Comparison of ENCODE assay signal across 20 mouse cellular contexts in genomic region chr8:46024392-46024791, GRCm38 (mm10). TPM values are rescaled to one million over a fixed set of nuclear protein-coding genes. Genes with fewer than 3 reads are reported as not detected.
DNase-seq lines count a peak whose midpoint lies in the region; ATAC-seq and TF ChIP-seq lines count a peak whose summit lies in the region.
"Had no signal": no experiment of that assay in that cellular context is flagged by ENCODE, and none has a peak within 500 bp of the region (broad histone marks: within the 10 kb centered on the region; RNA-seq: fewer than 3 reads in every experiment).

No protein-coding gene starts in this region.

- H3K9ac ChIP-seq in heart, postnatal 0 days (replicated peaks; ENCODE audit: low read depth, low read length) = no peak overlapping the region
- H3K9ac ChIP-seq in stomach, postnatal 0 days (ENCODE audit: low read length) = no peak overlapping the region
- H3K9ac ChIP-seq: forebrain, embryonic 13.5 days; heart, embryonic 13.5 days; liver, embryonic 13.5 days; midbrain, embryonic 12.5 days had no signal

- no peak for TF ChIP-seq CTCF in heart, postnatal 0 days (IDR thresholded peaks at IDR 0.05; ENCODE audit: low read depth)
- no peak for TF ChIP-seq CTCF in lung, adult 2 months (IDR thresholded peaks at IDR 0.05; ENCODE audit: insufficient read depth, low read length)
- no peak for TF ChIP-seq CTCF in stomach, postnatal 0 days (IDR thresholded peaks at IDR 0.05; ENCODE audit: low read depth)

- H3K4me2 ChIP-seq in heart, postnatal 0 days (ENCODE audit: low read depth, low read length) = no peak overlapping the region
- no peak overlapping the region for H3K4me2 ChIP-seq in stomach, postnatal 0 days (replicated peaks; ENCODE audit: low read depth)
- H3K4me2 ChIP-seq: forebrain, embryonic 13.5 days; heart, embryonic 13.5 days; liver, embryonic 13.5 days; midbrain, embryonic 12.5 days had no signal

- TF ChIP-seq EP300 in heart, postnatal 0 days (IDR thresholded peaks at IDR 0.05; ENCODE audit: low read depth) = no peak
- TF ChIP-seq EP300 in stomach, postnatal 0 days (optimal IDR thresholded peaks at IDR 0.05) = no peak

- H3K4me1 ChIP-seq in heart, postnatal 0 days (ENCODE audit: control insufficient read depth, insufficient read depth) = no peaks in the 10 kb centered on the region; the same call in 1 of the 2 replicates
- H3K4me1 ChIP-seq in lung, adult 2 months (ENCODE audit: control insufficient read depth, insufficient read depth, low read length) = no peaks in the 10 kb centered on the region; the same call in 1 of the 2 replicates
- no peaks in the 10 kb centered on the region for H3K4me1 ChIP-seq in stomach, postnatal 0 days (replicated peaks; ENCODE audit: control insufficient read depth, insufficient read depth)
- H3K4me1 ChIP-seq: forebrain, embryonic 13.5 days; hindbrain, embryonic 10.5 days; liver, embryonic 13.5 days; midbrain, embryonic 12.5 days had no signal

- 51% methylated on average over 4 of the region's 4 CpGs for WGBS in heart, postnatal 0 days
- WGBS in lung, adult 2 months = 44% methylated on average over 4 of the region's 4 CpGs
- 35% methylated on average over 4 of the region's 4 CpGs for WGBS in stomach, postnatal 0 days

- no peak overlapping the region for H3K27ac ChIP-seq in heart, postnatal 0 days (ENCODE audit: low read depth)
- no peak overlapping the region for H3K27ac ChIP-seq in stomach, postnatal 0 days (replicated peaks)
- H3K27ac ChIP-seq: forebrain, embryonic 13.5 days; heart, embryonic 13.5 days; hindbrain, embryonic 10.5 days; hindbrain, postnatal 0 days; liver, embryonic 13.5 days; midbrain, embryonic 12.5 days had no signal

- intact Hi-C loops in heart, postnatal 36 days (cut with DNase I) = no loop called here

- no peak for TF ChIP-seq POLR2A in lung, adult 2 months (IDR thresholded peaks at IDR 0.05; ENCODE audit: borderline replicate concordance, extremely low read depth, low read depth, low read length)

- H3K36me3 ChIP-seq in heart, postnatal 0 days (replicated peaks; ENCODE audit: control insufficient read depth, insufficient read depth, low read length) = 0 out of 2 replicates have a peak, but pooled peaks cover 3% of the 10 kb centered on the region
- no peaks in the 10 kb centered on the region for H3K36me3 ChIP-seq in stomach, postnatal 0 days (ENCODE audit: control insufficient read depth, insufficient read depth, low read length)
- H3K36me3 ChIP-seq: heart, embryonic 13.5 days; hindbrain, embryonic 10.5 days; liver, embryonic 13.5 days; midbrain, embryonic 12.5 days had no signal

- H3K9me3 ChIP-seq in heart, postnatal 0 days (replicated peaks; ENCODE audit: control insufficient read depth, low read length) = no peaks in the 10 kb centered on the region
- no peaks in the 10 kb centered on the region for H3K9me3 ChIP-seq in stomach, postnatal 0 days (ENCODE audit: control insufficient read depth, low read length)
- H3K9me3 ChIP-seq: forebrain, embryonic 13.5 days; heart, embryonic 13.5 days; hindbrain, embryonic 10.5 days; liver, embryonic 13.5 days; midbrain, embryonic 12.5 days had no signal

- ATAC-seq in heart, postnatal 0 days (ENCODE audit: insufficient read depth, low read depth) = peak; percentile 55; the same call in 1 of the 2 replicates
- peak; percentile 29; the same call in 1 of the 2 replicates for ATAC-seq in stomach, postnatal 0 days (ENCODE audit: low FRiP score, low TSS enrichment)
- ATAC-seq: forebrain, embryonic 13.5 days; hindbrain, postnatal 0 days had no signal

- no peaks in the 10 kb centered on the region for H3K27me3 ChIP-seq in heart, postnatal 0 days (ENCODE audit: control insufficient read depth, insufficient read depth, low read length)
- H3K27me3 ChIP-seq in stomach, postnatal 0 days (ENCODE audit: control insufficient read depth, insufficient read depth, low read length) = no peaks in the 10 kb centered on the region
- H3K27me3 ChIP-seq: forebrain, embryonic 13.5 days; heart, embryonic 13.5 days; liver, embryonic 13.5 days; midbrain, embryonic 12.5 days had no signal

- H3K4me3 ChIP-seq in heart, postnatal 0 days (ENCODE audit: low read depth, low read length) = no peak overlapping the region
- H3K4me3 ChIP-seq in lung, adult 2 months (replicated peaks; ENCODE audit: extremely low read depth, low read depth, low read length) = no peak overlapping the region
- no peak overlapping the region for H3K4me3 ChIP-seq in stomach, postnatal 0 days (ENCODE audit: low read depth, low read length)
- H3K4me3 ChIP-seq: forebrain, embryonic 13.5 days; heart, embryonic 13.5 days; hindbrain, embryonic 10.5 days; liver, embryonic 13.5 days; midbrain, embryonic 12.5 days had no signal

- no peak for DNase-seq in heart, postnatal 0 days (ENCODE audit: low spot score)
- no peak for DNase-seq in heart, postnatal 36 days
- peak; percentile 17 to 58 for DNase-seq in lung, adult 18-20 months
- DNase-seq in lung, adult 2 months = no peak
- peak; percentile 67 for DNase-seq in lung, postnatal 25 days (ENCODE audit: low spot score)
- no peak for DNase-seq in stomach, postnatal 0 days (ENCODE audit: low spot score)
- DNase-seq in kidney, postnatal 25 days = no peak
- DNase-seq in layer of hippocampus, adult 18-20 months (ENCODE audit: low spot score in 2 of 2) = no peak
- DNase-seq: adrenal gland, postnatal 36 days; cerebellum, adult 9-10 months; kidney, adult 18-20 months; layer of hippocampus, adult 9-11 months; liver, embryonic 13.5 days; thymus, postnatal 14 days had no signal

RNA-seq across cellular contexts. Expression of gene Ankrd37, which starts 18.9 kb away (rescaled TPM):
- 1.2 and 42.2 TPM in 2 replicates for total RNA-seq in heart, postnatal 0 days (2014; rRNA removed; ENCODE audit: low replicate concordance)
- polyA plus RNA-seq in heart, postnatal 0 days (2015; fragmentation: Nextera tagmentation; extraction: Ambion mirVana) = 10.2 and 14.3 TPM in 2 replicates
- 10 to 100 TPM in 1 of 2 experiments, 1 to 10 TPM in 1; 5.3 to 13.4 TPM for total RNA-seq in heart, postnatal 36 days (2021)
- 2.6 and 3.9 TPM in 2 replicates for polyA plus RNA-seq in lung, adult 2 months (2012; rRNA removed)
- 16.0 and 17.7 TPM in 2 replicates for polyA plus RNA-seq in stomach, postnatal 0 days (2015; fragmentation: Nextera tagmentation; extraction: Ambion mirVana)
- total RNA-seq in layer of hippocampus, adult 18-20 months (2021) = 1 to 10 TPM; 6.0 to 8.6 TPM

RNA-seq across cellular contexts. Expression of gene Lrp2bp, which starts 25.3 kb away (rescaled TPM):
- total RNA-seq in heart, postnatal 0 days (2014; rRNA removed; ENCODE audit: low replicate concordance) = 0.08 and 0.99 TPM in 2 replicates
- 0.36 and 0.65 TPM in 2 replicates for polyA plus RNA-seq in heart, postnatal 0 days (2015; fragmentation: Nextera tagmentation; extraction: Ambion mirVana)
- under 1 TPM; 0.57 to 0.69 TPM for total RNA-seq in heart, postnatal 36 days (2021)
- polyA plus RNA-seq in lung, adult 2 months (2012; rRNA removed) = 0.35 and 0.45 TPM in 2 replicates
- 0.15 and 0.24 TPM in 2 replicates for polyA plus RNA-seq in stomach, postnatal 0 days (2015; fragmentation: Nextera tagmentation; extraction: Ambion mirVana)
- total RNA-seq in layer of hippocampus, adult 18-20 months (2021) = under 1 TPM; 0.20 TPM
- polyA plus RNA-seq: small intestine, adult 2 months had no signal

RNA-seq across cellular contexts. Expression of gene Ufsp2, which starts 49.1 kb away (rescaled TPM):
- 16.9 and 47.4 TPM in 2 replicates for total RNA-seq in heart, postnatal 0 days (2014; rRNA removed; ENCODE audit: low replicate concordance)
- polyA plus RNA-seq in heart, postnatal 0 days (2015; fragmentation: Nextera tagmentation; extraction: Ambion mirVana) = 59.5 and 61.4 TPM in 2 replicates
- total RNA-seq in heart, postnatal 36 days (2021) = 10 to 100 TPM; 30.9 to 32.4 TPM
- polyA plus RNA-seq in lung, adult 2 months (2012; rRNA removed) = 7.6 and 15.5 TPM in 2 replicates
- 68.8 and 73.8 TPM in 2 replicates for polyA plus RNA-seq in stomach, postnatal 0 days (2015; fragmentation: Nextera tagmentation; extraction: Ambion mirVana)
- 10 to 100 TPM; 47.5 to 50.8 TPM for total RNA-seq in layer of hippocampus, adult 18-20 months (2021)

RNA-seq across cellular contexts. Expression of gene 1700029J07Rik, which starts 49.3 kb away (rescaled TPM):
- total RNA-seq in heart, postnatal 0 days (2014; rRNA removed; ENCODE audit: low replicate concordance) = not detected in 2 replicates
- polyA plus RNA-seq in heart, postnatal 0 days (2015; fragmentation: Nextera tagmentation; extraction: Ambion mirVana) = 1.3 and 1.6 TPM in 2 replicates
- under 1 TPM; 0.33 to 0.50 TPM for total RNA-seq in heart, postnatal 36 days (2021)
- polyA plus RNA-seq in lung, adult 2 months (2012; rRNA removed) = 1.1 and 1.2 TPM in 2 replicates
- polyA plus RNA-seq in stomach, postnatal 0 days (2015; fragmentation: Nextera tagmentation; extraction: Ambion mirVana) = 1.2 and 1.7 TPM in 2 replicates
- 1 to 10 TPM; 2.3 to 2.4 TPM for total RNA-seq in layer of hippocampus, adult 18-20 months (2021)

Comparison
In these comparisons a context has a peak if more than half of its experiments do, and no peak if none do; other contexts are left out.
1. DNase-seq: peak in lung, adult 18-20 months (2 of 2) and lung, postnatal 25 days (single experiment); none in heart, postnatal 0 days (single experiment), heart, postnatal 36 days (0 of 2), lung, adult 2 months (single experiment), stomach, postnatal 0 days (single experiment), kidney, postnatal 25 days (0 of 2) and layer of hippocampus, adult 18-20 months (0 of 2).